Comparison of ENCODE assay signal across 8 mouse cellular contexts in the genomic region with DNA sequence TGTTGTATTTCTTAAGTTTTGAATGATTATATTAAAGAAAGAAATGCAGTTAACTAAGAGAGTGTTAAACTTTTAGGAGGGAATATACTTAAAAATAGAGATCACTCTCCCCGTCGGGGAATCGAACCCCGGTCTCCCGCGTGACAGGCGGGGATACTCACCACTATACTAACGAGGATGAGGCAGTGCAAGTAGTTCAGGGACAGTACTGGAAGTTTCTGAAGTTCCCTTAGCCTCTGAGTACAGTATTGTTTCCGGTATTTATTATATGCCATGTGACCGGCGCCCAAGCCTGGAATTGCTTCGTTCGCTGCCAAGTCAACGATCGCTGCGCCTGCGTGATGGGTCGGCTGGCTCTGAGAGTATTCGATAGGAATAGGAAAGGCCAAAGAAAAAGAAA. TPM values are rescaled to one million over a fixed set of nuclear protein-coding genes. Genes with fewer than 3 reads are reported as not detected.
DNase-seq lines count a peak whose midpoint lies in the region; ATAC-seq and TF ChIP-seq lines count a peak whose summit lies in the region.

No protein-coding gene starts in this region.

- peak; percentile 90 for DNase-seq in adrenal gland, postnatal 14 days
- DNase-seq in embryonic facial prominence, embryonic 10.5 days (ENCODE audit: low spot score), result peak; percentile 89
- peak; percentile 85 to 92 for DNase-seq in left cerebral cortex, postnatal 36 days (ENCODE audit: low spot score in 2 of 2)
- DNase-seq in midbrain, embryonic 10.5 days (ENCODE audit: low spot score), result peak; percentile 87
- peak; percentile 86 to 89 for DNase-seq in right cerebral cortex, postnatal 36 days (ENCODE audit: low spot score in 2 of 2)
- DNase-seq in urinary bladder, postnatal 4 days (ENCODE audit: low spot score in 2 of 2), result peak; percentile 80 to 85

- WGBS in embryonic facial prominence, embryonic 10.5 days, result under 1% methylated on average over 19 of the region's 19 CpGs
- WGBS in intestine, postnatal 0 days, result under 1% methylated on average over 19 of the region's 19 CpGs
- under 1% methylated on average over 19 of the region's 19 CpGs for WGBS in midbrain, embryonic 10.5 days

- H3K27me3 ChIP-seq in embryonic facial prominence, embryonic 10.5 days (replicated peaks; ENCODE audit: low read depth, poor library complexity, severe bottlenecking), result no peaks in the 10 kb centered on the region
- no peaks in the 10 kb centered on the region for H3K27me3 ChIP-seq in intestine, postnatal 0 days (replicated peaks; ENCODE audit: control insufficient read depth, insufficient read depth, low read length)
- H3K27me3 ChIP-seq in midbrain, embryonic 10.5 days (ENCODE audit: low read depth, poor library complexity, severe bottlenecking), result no peaks in the 10 kb centered on the region

- intact Hi-C loops in left cerebral cortex, postnatal 36 days (cut with DNase I), result loop anchor here (2.0 to 5.0 kb wide), 2 partner anchors 35 to 1492 kb away; no protein-coding TSS in a partner anchor

- no peak for TF ChIP-seq CTCF in intestine, postnatal 0 days (IDR thresholded peaks at IDR 0.05; ENCODE audit: low read depth)

- H3K4me1 ChIP-seq in embryonic facial prominence, embryonic 10.5 days, result peaks cover 21% of the 10 kb centered on the region
- H3K4me1 ChIP-seq in intestine, postnatal 0 days (replicated peaks; ENCODE audit: control insufficient read depth, insufficient read depth, low read length), result no peaks in the 10 kb centered on the region
- H3K4me1 ChIP-seq in midbrain, embryonic 10.5 days, result peaks cover 22% of the 10 kb centered on the region

- peak overlapping the region; percentile 75 for H3K4me2 ChIP-seq in intestine, postnatal 0 days (replicated peaks; ENCODE audit: low read depth)

- ATAC-seq in granulocyte monocyte progenitor cell, adult 5-6 weeks (replicated peaks; ENCODE audit: poor library complexity, severe bottlenecking), result peak; percentile 61
- ATAC-seq in intestine, postnatal 0 days, result peak; percentile 81

- no peaks in the 10 kb centered on the region for H3K9me3 ChIP-seq in embryonic facial prominence, embryonic 10.5 days
- no peaks in the 10 kb centered on the region for H3K9me3 ChIP-seq in intestine, postnatal 0 days (ENCODE audit: control insufficient read depth)
- no peaks in the 10 kb centered on the region for H3K9me3 ChIP-seq in midbrain, embryonic 10.5 days (replicated peaks)

- 0 out of 2 replicates have a peak overlapping the region, but pooled peaks have one; percentile 31 for H3K9ac ChIP-seq in intestine, postnatal 0 days (ENCODE audit: low read depth, low read length)

- peak overlapping the region; percentile 63 for H3K4me3 ChIP-seq in embryonic facial prominence, embryonic 10.5 days
- peak overlapping the region; percentile 59 for H3K4me3 ChIP-seq in intestine, postnatal 0 days (ENCODE audit: low read depth, low read length)
- H3K4me3 ChIP-seq in midbrain, embryonic 10.5 days, result peak overlapping the region; percentile 62

- no peaks in the 10 kb centered on the region for H3K36me3 ChIP-seq in embryonic facial prominence, embryonic 10.5 days (replicated peaks)
- H3K36me3 ChIP-seq in intestine, postnatal 0 days (ENCODE audit: control insufficient read depth, insufficient read depth), result no peaks in the 10 kb centered on the region
- no peaks in the 10 kb centered on the region for H3K36me3 ChIP-seq in midbrain, embryonic 10.5 days

- peak overlapping the region; percentile 67 for H3K27ac ChIP-seq in embryonic facial prominence, embryonic 10.5 days (replicated peaks)
- peak overlapping the region; percentile 55; the same call in 1 of the 2 replicates for H3K27ac ChIP-seq in intestine, postnatal 0 days (ENCODE audit: low read depth, low read length)
- no peak overlapping the region; the same call in 1 of the 2 replicates for H3K27ac ChIP-seq in midbrain, embryonic 10.5 days (replicated peaks)

RNA-seq across cellular contexts. Expression of a gene that starts 4.7 kb away (rescaled TPM):
- total RNA-seq in adrenal gland, postnatal 14 days (2021), result 1.3 and 1.7 TPM in 2 replicates
- polyA plus RNA-seq in embryonic facial prominence, embryonic 10.5 days (2016; fragmentation: Nextera tagmentation; extraction: Ambion mirVana), result 23.1 and 24.9 TPM in 2 replicates
- 13.3 and 15.7 TPM in 2 replicates for total RNA-seq in granulocyte monocyte progenitor cell, adult 5-6 weeks (2014; fragmentation: Nextera tagmentation)
- total RNA-seq in granulocyte monocyte progenitor cell, adult 5-6 weeks (2017), result 13.3 and 16.3 TPM in 2 replicates
- polyA plus RNA-seq in intestine, postnatal 0 days (2015; fragmentation: Nextera tagmentation; extraction: Ambion mirVana), result 1.2 TPM in 2 replicates
- total RNA-seq in left cerebral cortex, postnatal 36 days (2021), result 1 to 10 TPM; 3.7 to 4.2 TPM
- 23.8 and 24.8 TPM in 2 replicates for polyA plus RNA-seq in midbrain, embryonic 10.5 days (2016; fragmentation: Nextera tagmentation; extraction: Ambion mirVana)

RNA-seq across cellular contexts. Expression of a gene that starts 40.8 kb away (rescaled TPM):
- total RNA-seq in adrenal gland, postnatal 14 days (2021), result not detected in 2 replicates
- 0.06 TPM in 1 of 2 replicates, not detected in the other for polyA plus RNA-seq in embryonic facial prominence, embryonic 10.5 days (2016; fragmentation: Nextera tagmentation; extraction: Ambion mirVana)
- not detected in 2 replicates for total RNA-seq in granulocyte monocyte progenitor cell, adult 5-6 weeks (2014; fragmentation: Nextera tagmentation)
- total RNA-seq in granulocyte monocyte progenitor cell, adult 5-6 weeks (2017), result not detected in 2 replicates
- not detected in 2 replicates for polyA plus RNA-seq in intestine, postnatal 0 days (2015; fragmentation: Nextera tagmentation; extraction: Ambion mirVana)
- total RNA-seq in left cerebral cortex, postnatal 36 days (2021), result not detected
- polyA plus RNA-seq in midbrain, embryonic 10.5 days (2016; fragmentation: Nextera tagmentation; extraction: Ambion mirVana), result 0.11 TPM in 1 of 2 replicates, not detected in the other
